Mouse (Mus musculus) spleen, embryonic (tissue): ENCODE results near the gene Nfia.

Source experiments
- CTCF ChIA-PET: fragments of 350-600 bp; sonication (Branson Sonifier 250); formaldehyde crosslinking; loops from one replicate; lab custom pipeline; 2022; lab: Charles Lee

Gene Nfia

DNA sequence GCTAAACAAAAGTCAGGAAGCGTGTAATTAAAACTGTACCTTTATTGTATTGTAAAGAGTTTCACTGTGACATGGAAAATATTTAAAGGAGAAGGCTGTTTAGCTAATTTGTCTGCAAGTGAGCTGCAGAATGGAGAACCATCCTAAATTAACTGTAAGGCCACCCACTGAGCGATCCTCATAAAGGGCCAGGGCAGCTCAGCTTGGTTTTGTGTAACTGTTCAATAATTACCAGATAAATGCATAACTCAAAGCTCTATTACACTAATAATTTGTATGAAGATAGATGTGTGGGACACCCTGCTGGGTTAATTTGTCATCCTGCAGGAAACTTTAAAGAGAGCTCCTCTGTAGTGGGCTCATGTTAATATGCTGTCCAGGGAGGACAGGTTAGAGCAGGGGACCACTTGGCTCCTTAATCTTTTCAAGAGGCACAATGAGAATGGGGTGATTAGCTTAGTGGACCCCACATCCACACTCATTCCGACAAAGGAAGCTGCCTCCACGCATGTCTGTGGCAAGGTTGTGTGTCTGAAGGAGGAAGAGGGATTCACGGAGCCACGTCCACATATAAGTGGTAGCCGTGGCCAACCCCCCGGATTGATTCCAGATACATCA, 277.6 kb downstream of the Nfia start:
- CTCF ChIA-PET = no interaction called here

DNA sequence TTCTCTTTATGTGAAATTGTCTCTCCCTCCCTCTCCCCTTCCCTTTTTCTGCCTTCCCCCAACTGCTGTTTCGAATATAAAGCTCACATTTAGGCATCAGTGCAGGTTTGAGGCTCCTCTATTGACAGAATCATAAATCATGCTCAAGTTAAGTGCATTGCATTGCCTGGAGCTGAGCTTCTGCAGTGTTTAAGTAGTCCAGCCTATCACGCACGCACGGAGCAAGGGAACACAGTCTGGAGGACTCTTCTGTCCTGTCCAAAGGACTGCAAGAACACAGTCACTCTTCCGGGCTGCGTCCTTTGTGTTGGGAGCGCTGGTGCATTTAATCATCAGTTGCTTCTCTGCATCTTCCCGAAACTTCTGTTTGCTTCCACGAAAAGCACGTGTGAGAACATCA, 278.2 kb downstream of the Nfia start:
- CTCF ChIA-PET = no interaction called here

- CTCF ChIA-PET = no interaction called here
These were observed 278.8 kb downstream of the Nfia start for GRCm38 (mm10) chr4:98051326-98051725.

GRCm38 (mm10) chr4:98055036-98055435, 282.5 kb downstream of the Nfia start:
- CTCF ChIA-PET = no interaction called here

- CTCF ChIA-PET = no interaction called here
These were observed 284.0 kb downstream of the Nfia start for GRCm38 (mm10) chr4:98056396-98057020.

DNA sequence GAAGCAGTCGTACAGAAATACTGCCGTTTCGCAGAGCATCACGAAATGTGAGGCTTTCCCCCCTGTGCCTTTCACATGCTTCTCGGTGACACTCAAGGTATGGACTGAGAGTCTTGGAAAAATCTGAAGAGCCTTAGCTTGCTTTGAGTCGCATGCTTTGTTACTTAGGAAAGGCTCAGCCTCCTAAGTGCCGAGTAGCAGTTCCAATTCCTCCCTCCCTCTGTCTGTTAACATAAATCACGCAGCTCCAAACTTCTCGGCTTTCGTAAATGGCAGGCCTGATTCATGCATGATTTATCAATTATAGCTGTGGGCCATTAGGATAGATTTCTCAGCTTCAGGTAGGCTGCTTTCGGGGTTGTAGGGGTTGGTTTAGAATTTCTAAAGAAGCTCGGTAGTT, 284.7 kb downstream of the Nfia start:
- CTCF ChIA-PET = no interaction called here

GRCm38 (mm10) chr4:98057721-98058120, 285.2 kb downstream of the Nfia start:
- CTCF ChIA-PET = interaction anchor here (0.6 kb wide), 1 partner anchor 9 kb away, joined by 3 read pairs; no protein-coding TSS in a partner anchor

- CTCF ChIA-PET = interaction anchor here (0.6 kb wide), 1 partner anchor 8 kb away, joined by 3 read pairs; no protein-coding TSS in a partner anchor
These were observed 285.6 kb downstream of the Nfia start for GRCm38 (mm10) chr4:98058182-98058581.

- CTCF ChIA-PET = no interaction called here
These were observed 288.1 kb downstream of the Nfia start for GRCm38 (mm10) chr4:98060601-98061000.

- CTCF ChIA-PET = no interaction called here
These were observed 288.6 kb downstream of the Nfia start for GRCm38 (mm10) chr4:98061086-98061485.

DNA sequence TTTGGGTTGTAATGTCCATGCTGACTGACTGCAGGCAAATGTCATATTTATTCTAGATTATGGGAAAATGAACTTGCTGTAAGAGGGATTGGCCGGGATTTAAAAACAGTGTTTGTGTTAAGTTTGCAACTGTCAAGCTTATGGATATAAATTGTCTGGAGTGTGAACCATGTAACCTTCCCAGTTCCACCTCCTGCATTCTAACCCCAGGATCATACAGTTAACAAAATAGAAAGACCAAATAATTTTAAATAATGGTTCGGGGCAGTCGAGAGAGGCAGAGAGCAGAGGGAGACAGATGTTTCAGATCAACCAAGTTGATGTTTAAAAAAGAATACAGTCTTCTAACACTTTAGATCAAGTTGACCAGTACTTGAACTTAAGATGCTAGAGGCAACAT, 290.7 kb downstream of the Nfia start:
- CTCF ChIA-PET = no interaction called here

GRCm38 (mm10) chr4:98076106-98076505, 303.6 kb downstream of the Nfia start:
- CTCF ChIA-PET = no interaction called here

DNA sequence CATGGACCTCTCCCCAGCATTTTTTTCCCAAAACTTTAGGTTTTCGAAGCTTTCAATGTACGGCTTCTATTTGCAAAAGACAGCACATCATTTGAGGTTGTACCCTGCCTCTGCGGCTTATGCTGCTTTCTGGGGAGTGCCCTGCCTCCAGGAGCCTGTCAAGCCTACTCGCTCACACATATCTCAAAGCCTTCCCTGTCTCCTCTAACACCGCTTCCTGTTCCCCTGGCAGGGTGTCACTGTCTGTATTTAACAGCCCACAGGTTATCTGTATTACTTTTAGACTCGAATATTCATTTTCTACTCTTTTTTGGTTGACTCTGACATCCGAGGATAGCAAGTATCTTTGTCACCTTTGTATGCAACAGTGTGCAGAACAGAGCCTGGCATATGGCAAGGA, 304.1 kb downstream of the Nfia start:
- CTCF ChIA-PET = no interaction called here

DNA sequence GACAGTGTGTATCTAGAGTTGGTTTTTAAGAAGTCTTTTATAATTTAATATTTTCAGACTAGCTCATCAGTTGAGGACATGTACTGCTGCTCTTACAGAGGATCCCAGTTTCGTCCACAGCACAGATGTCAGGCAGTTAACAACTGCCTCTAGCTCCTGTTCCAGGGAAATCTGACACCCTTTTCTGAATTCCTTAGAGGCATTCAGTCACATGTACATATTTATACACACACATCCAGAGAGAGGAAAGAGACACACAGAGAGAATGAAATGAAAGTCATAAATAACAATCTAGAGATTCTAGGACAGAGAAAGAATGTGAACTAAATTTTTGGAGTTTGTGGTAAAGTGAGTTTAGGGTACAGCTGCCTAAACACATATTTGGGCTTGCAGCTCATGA, 308.1 kb downstream of the Nfia start:
- CTCF ChIA-PET = no interaction called here

DNA sequence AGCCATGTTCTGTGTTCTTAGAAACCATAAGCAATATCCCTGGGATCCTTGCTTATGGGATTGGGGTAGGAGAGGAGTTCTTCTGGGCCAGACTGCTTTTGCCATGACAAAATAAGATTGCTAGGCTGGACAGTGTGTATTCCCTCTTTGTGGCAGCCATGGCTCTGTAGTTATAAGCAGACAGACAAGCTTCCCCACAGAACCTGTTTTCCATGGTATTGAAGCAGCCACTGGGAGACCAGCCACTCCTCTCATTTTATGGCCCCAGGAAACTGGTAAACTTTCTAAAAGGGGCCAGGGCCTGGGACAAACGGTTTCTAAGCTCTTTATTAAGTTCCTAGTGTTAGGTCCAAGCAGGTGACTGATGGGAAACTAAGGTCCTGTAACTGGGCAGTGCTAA, 309.4 kb downstream of the Nfia start:
- CTCF ChIA-PET = no interaction called here

- CTCF ChIA-PET = no interaction called here
These were observed 310.0 kb downstream of the Nfia start for GRCm38 (mm10) chr4:98082512-98082911.

DNA sequence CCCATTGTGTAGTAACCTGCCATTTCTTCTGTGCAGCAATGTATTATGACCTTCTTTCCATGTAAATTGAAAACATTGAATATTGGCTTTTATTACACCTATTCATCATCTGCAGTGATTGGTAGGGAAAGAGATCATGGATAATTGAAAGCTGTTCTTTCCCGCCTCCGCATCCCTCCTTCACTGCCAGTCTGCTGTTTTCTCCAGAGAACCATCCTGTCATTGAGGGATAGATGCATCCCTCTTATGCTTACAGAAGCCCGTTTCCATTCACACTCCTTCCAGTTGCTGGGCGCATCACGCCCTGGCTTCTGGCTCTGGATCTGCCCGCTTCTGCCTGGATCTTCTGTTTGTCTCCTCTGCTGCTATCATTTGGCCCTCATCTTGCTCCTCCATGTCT, 312.5 kb downstream of the Nfia start:
- CTCF ChIA-PET = no interaction called here

DNA sequence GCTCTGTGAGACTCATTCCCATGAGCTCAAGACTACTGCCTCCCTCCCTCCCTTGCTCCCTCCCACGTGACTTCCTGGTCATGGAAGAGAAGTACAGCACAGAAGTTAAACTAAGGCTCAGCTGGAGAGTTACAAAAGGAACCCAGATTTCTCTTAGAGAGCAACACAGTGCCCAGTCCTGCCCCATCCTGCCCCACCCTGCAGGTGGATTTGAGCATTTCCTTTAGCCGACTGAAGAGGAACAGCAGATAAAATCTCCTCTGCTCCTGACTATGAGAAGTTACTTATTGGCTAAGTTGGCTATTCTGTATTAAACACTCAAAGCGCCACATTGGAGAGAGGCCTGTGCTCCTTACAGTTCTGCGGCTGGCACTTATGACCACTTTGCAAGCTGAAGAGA, 314.4 kb downstream of the Nfia start:
- CTCF ChIA-PET = no interaction called here

GRCm38 (mm10) chr4:98089985-98090384, 317.5 kb downstream of the Nfia start:
- CTCF ChIA-PET = no interaction called here

GRCm38 (mm10) chr4:98090586-98090985, 318.1 kb downstream of the Nfia start:
- CTCF ChIA-PET = no interaction called here

DNA sequence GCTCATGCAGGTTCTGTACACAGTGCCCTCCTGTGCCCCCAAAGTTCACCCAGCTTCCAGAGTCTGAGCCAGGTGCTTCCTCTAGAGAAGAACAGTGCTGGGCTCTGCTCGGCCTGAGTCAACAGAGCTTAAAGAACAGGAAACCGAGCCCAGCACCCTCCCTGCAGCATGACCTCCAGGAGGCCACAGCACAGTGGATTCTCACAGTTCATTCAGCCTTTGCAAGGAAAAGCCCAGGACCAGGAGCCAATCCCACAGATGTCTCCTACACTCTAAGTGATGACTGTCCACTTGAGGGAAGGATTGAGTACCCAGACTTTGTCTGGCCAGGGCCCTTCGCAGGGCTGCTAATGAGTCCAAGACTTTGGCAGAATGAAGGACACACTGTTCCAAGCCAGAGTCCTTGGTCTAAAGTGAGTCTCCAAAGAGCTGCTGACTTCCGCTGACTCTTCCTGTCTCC, 318.9 kb downstream of the Nfia start:
- CTCF ChIA-PET = no interaction called here

DNA sequence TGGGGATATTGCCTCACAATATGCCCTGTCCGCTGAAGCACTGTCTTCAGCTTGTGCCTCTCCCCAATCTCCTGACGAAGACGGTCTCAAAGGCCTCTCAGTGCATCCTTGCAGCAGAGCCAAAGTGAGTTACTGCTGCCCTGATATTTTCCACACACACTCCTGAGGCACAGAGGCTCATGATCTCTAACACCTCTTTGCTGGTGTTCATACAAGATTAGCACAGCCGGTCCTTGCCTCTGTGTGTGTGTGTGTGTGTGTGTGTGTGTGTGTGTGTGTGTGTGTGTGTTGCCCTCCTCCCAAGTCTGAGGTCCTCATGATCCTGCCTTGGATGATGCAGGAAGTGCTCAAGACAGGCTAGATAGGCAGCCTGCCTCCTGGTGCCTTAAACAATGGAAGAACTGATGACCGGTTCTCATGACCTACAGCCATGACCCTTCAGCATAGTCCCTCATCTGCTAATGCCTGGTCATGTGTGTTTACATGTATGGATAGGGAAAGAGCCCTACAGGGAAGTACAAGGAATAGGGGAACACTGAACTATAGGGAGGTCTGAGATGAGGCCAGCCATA, 319.5 kb downstream of the Nfia start:
- CTCF ChIA-PET = no interaction called here

GRCm38 (mm10) chr4:98094112-98094805, 321.7 kb downstream of the Nfia start:
- CTCF ChIA-PET = no interaction called here
